Mouse (Mus musculus): ENCODE data around the gene Hoxb13. TPM values are rescaled to one million over a fixed set of nuclear protein-coding genes. Genes with fewer than 3 reads are reported as not detected.

Hoxb13 gene
- polyA plus RNA-seq, 1 experiment from 2014 or later: 0.09 TPM

DNA sequence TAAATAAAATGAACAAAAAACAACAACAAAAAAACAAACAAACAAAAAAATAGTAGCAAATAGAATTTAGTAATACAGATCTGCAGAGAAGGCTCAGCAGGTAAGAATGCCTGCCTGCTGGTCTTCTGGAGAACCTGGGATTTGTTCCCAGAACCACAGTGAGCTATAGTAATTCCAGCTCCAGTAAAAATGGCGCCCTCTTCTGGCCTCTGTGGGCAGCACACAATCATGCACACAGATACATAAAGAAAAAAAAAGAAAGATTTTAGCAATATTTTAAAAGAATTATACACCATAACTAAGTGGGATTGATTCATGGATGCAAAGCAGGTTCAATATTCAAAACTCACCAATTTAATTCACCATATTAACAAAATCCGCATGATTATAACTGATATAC lies 29.7 kb downstream of the Hoxb13 start:
- WGBS: 36% methylated on average over 2 of the region's 2 CpGs
- peaks cover 3% of the 10 kb centered on the region; the same call in 1 of the 2 replicates for H3K27me3 ChIP-seq
- H3K27ac ChIP-seq: no peak overlapping the region
- no peaks in the 10 kb centered on the region for H3K9me3 ChIP-seq (replicated peaks)
- no peaks in the 10 kb centered on the region for H3K4me1 ChIP-seq
- H3K4me3 ChIP-seq (replicated peaks): no peak overlapping the region
- ATAC-seq (replicated peaks; ENCODE audit: low FRiP score): no peak
- no peaks in the 10 kb centered on the region for H3K36me3 ChIP-seq
- no peak overlapping the region for H3K9ac ChIP-seq
- H3K4me2 ChIP-seq: no peak overlapping the region

DNA sequence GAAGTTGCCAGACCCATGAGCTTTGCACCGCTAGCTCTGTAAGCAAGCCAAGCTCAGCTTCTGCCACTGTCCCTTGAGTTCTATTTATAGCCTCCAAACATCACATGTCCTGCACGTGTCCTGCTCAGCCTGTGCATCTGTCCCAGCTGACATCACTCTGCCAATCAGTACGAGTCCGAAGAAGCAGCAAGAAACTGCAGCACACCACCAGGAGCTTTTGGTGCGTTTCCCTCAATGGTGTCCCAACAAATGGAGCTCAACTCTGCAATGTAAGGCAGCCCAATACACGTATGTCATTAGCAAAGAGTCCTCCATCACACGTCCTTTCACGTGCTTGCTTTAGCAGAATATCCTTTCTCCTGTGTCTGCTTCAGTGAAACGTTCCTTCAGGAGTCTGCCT lies 33.6 kb downstream of the Hoxb13 start:
- 81% methylated on average over 9 of the region's 9 CpGs for WGBS
- ATAC-seq (replicated peaks; ENCODE audit: low FRiP score): no peak

DNA sequence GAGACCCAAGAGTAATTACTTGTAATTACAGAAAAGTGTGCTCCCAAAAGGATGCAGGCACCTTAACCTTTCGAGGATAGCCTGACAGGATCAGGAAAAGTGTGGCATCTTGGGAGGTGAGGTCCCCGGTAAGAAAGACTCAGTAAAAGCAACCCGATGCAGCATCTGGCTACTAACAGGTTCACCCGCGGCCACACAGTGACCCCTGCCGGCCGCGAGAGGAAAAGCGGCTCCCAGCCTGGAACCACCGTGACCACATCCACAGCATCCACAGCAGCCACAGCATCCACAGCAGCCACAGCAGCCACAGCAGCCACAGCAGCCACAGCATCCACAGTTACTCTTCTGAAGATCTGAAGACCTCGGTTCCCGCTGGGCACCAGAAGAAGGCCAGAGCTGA lies 40.8 kb downstream of the Hoxb13 start:
- Histone ChIP-seq H3K27me3 (peaks cover 48% of the 10 kb centered on the region), H3K9me3 (replicated peaks) (no peaks in the 10 kb centered on the region), H3K4me3 (replicated peaks) (no peak overlapping the region), H3K4me1 (no peaks in the 10 kb centered on the region), H3K36me3 (no peaks in the 10 kb centered on the region), H3K9ac (no peak overlapping the region), H3K27ac (no peak overlapping the region), H3K4me2 (no peak overlapping the region)
- WGBS: under 1% methylated on average over 12 of the region's 12 CpGs
- no peak for ATAC-seq (replicated peaks; ENCODE audit: low FRiP score)

More for the DNA sequence above, 33.6 kb downstream of the Hoxb13 start:
- no peak overlapping the region for H3K4me2 ChIP-seq
- no peak overlapping the region for H3K9ac ChIP-seq
- H3K36me3 ChIP-seq: no peaks in the 10 kb centered on the region
- H3K4me1 ChIP-seq: no peaks in the 10 kb centered on the region
- peaks cover 16% of the 10 kb centered on the region; the same call in 1 of the 2 replicates for H3K27me3 ChIP-seq
- H3K27ac ChIP-seq: no peak overlapping the region
- H3K9me3 ChIP-seq (replicated peaks): no peaks in the 10 kb centered on the region
- no peak overlapping the region for H3K4me3 ChIP-seq (replicated peaks)

DNA sequence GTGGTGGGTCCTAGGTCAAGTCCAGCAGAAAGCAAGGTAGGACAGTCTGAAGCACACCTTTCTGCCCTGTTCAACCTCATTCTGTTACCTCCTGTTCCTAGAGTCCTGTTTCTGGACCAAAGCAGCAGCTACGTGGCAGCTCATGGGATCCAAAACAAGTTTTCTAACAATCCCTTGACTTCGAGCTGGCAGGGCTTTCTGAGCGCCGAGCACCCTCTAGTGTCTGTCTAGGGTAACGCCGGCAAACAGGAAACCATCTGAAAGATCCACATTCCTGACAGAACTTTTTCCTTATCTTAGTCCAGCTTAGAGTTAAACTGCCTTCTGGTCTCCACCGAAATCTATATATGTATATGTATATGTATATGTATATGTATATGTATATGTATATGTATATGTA lies 46.1 kb downstream of the Hoxb13 start:
- Histone ChIP-seq H3K4me3 (replicated peaks) (no peak overlapping the region), H3K27ac (no peak overlapping the region), H3K27me3 (peaks cover 16% of the 10 kb centered on the region), H3K36me3 (no peaks in the 10 kb centered on the region), H3K9ac (no peak overlapping the region), H3K9me3 (replicated peaks) (no peaks in the 10 kb centered on the region), H3K4me1 (0 out of 2 replicates have a peak, but pooled peaks cover 2% of the 10 kb centered on the region), H3K4me2 (peak overlapping the region; percentile 22; the same call in 1 of the 2 replicates)
- under 1% methylated on average over 7 of the region's 7 CpGs for WGBS
- ATAC-seq (replicated peaks; ENCODE audit: low FRiP score): no peak

Other genes starting within 250 kb of the Hoxb13 start
- 53.8 and 57.9 TPM in 2 replicates for gene Igf2bp1, start 188.4 kb upstream of the Hoxb13 start, polyA plus RNA-seq (2015; fragmentation: Nextera tagmentation; extraction: Ambion mirVana)
- gene Gip, start 169.8 kb upstream of the Hoxb13 start, polyA plus RNA-seq (2015; fragmentation: Nextera tagmentation; extraction: Ambion mirVana): not detected in 2 replicates
- gene Snf8, start 159.4 kb upstream of the Hoxb13 start, polyA plus RNA-seq (2015; fragmentation: Nextera tagmentation; extraction: Ambion mirVana): 98.3 and 99.0 TPM in 2 replicates
- gene Ube2z, start 128.9 kb upstream of the Hoxb13 start, polyA plus RNA-seq (2015; fragmentation: Nextera tagmentation; extraction: Ambion mirVana): 40.6 and 42.0 TPM in 2 replicates
- 648 and 705 TPM in 2 replicates for gene Atp5g1, start 118.6 kb upstream of the Hoxb13 start, polyA plus RNA-seq (2015; fragmentation: Nextera tagmentation; extraction: Ambion mirVana)
- gene Calcoco2, start 82.4 kb upstream of the Hoxb13 start, polyA plus RNA-seq (2015; fragmentation: Nextera tagmentation; extraction: Ambion mirVana): not detected in 2 replicates
- gene Ttll6, start 60.5 kb upstream of the Hoxb13 start, polyA plus RNA-seq (2015; fragmentation: Nextera tagmentation; extraction: Ambion mirVana): 0.05 TPM in 1 of 2 replicates, not detected in the other
- 22.3 and 27.2 TPM in 2 replicates for gene Hoxb9, start 77.1 kb downstream of the Hoxb13 start, polyA plus RNA-seq (2015; fragmentation: Nextera tagmentation; extraction: Ambion mirVana)
- gene Hoxb8, start 87.6 kb downstream of the Hoxb13 start, polyA plus RNA-seq (2015; fragmentation: Nextera tagmentation; extraction: Ambion mirVana): 8.9 and 9.8 TPM in 2 replicates
- 58.5 and 62.7 TPM in 2 replicates for gene Hoxb7, start 92.3 kb downstream of the Hoxb13 start, polyA plus RNA-seq (2015; fragmentation: Nextera tagmentation; extraction: Ambion mirVana)
- 47.1 and 49.1 TPM in 2 replicates for gene Hoxb6, start 98.2 kb downstream of the Hoxb13 start, polyA plus RNA-seq (2015; fragmentation: Nextera tagmentation; extraction: Ambion mirVana)
- 18.8 and 20.2 TPM in 2 replicates for gene Hoxb5, start 109.0 kb downstream of the Hoxb13 start, polyA plus RNA-seq (2015; fragmentation: Nextera tagmentation; extraction: Ambion mirVana)
- 6.4 and 7.1 TPM in 2 replicates for gene Hoxb4, start 124.0 kb downstream of the Hoxb13 start, polyA plus RNA-seq (2015; fragmentation: Nextera tagmentation; extraction: Ambion mirVana)
- gene Hoxb3, start 129.0 kb downstream of the Hoxb13 start, polyA plus RNA-seq (2015; fragmentation: Nextera tagmentation; extraction: Ambion mirVana): 4.4 and 4.5 TPM in 2 replicates
- gene Hoxb2, start 156.2 kb downstream of the Hoxb13 start, polyA plus RNA-seq (2015; fragmentation: Nextera tagmentation; extraction: Ambion mirVana): 45.7 and 45.9 TPM in 2 replicates
- 0.27 and 0.35 TPM in 2 replicates for gene Hoxb1, start 171.4 kb downstream of the Hoxb13 start, polyA plus RNA-seq (2015; fragmentation: Nextera tagmentation; extraction: Ambion mirVana)